8 mouse cellular contexts compared by ENCODE assay signal in the genomic region with DNA sequence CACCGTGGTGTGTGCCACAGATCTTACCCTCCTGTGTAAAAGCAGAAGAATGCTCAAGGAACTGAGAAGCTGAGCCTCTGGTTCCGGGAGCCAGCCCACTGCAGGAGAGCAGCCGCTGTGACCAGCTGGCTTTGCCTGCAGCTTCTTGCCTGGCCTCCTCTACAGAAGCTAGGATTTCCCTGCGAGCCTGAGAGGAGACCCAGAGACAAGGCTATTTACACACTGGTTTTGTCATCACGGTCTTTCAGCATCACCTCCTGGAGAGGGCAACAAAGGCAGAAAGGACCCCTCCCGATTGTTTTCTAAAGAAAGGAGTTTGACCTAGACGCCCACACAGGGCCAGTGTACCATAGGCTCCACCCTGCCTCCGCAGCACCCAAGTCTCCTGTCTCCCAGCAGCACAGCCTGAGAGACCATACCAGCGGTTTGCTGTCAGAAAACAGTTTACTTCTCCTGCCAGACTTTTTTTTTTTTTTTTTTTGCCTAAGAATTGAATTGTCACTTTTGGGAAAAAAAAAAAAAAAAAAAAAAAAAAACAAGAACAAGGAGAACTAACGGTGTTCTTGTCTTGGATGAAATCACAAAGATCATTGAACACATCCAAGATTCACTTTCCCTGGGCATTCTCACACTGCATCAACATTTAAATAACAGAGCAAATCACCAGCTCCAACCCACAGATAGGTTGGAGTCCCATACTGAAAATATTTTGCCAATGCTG.
DNase-seq lines count a peak whose midpoint lies in the region; ATAC-seq lines count a peak whose summit lies in the region.

No protein-coding gene starts in this region.

- H3K36me3 ChIP-seq in heart, embryonic 12.5 days: no peaks in the 10 kb centered on the region
- no peaks in the 10 kb centered on the region for H3K36me3 ChIP-seq in intestine, embryonic 14.5 days (ENCODE audit: control insufficient read depth, insufficient read depth, low read length)
- H3K36me3 ChIP-seq in stomach, embryonic 15.5 days: no peaks in the 10 kb centered on the region

- H3K9ac ChIP-seq in heart, embryonic 12.5 days: peak overlapping the region; percentile 58
- H3K9ac ChIP-seq in intestine, embryonic 14.5 days (ENCODE audit: low read length): no peak overlapping the region
- H3K9ac ChIP-seq in stomach, embryonic 15.5 days: no peak overlapping the region

- no peaks in the 10 kb centered on the region for H3K9me3 ChIP-seq in heart, embryonic 12.5 days (replicated peaks)
- no peaks in the 10 kb centered on the region for H3K9me3 ChIP-seq in intestine, embryonic 14.5 days (ENCODE audit: control insufficient read depth, low read length)
- no peaks in the 10 kb centered on the region for H3K9me3 ChIP-seq in stomach, embryonic 15.5 days

- H3K27me3 ChIP-seq in heart, embryonic 12.5 days (replicated peaks): no peaks in the 10 kb centered on the region
- H3K27me3 ChIP-seq in intestine, embryonic 14.5 days (replicated peaks; ENCODE audit: control insufficient read depth, insufficient read depth, low read length): no peaks in the 10 kb centered on the region
- H3K27me3 ChIP-seq in stomach, embryonic 15.5 days (replicated peaks): no peaks in the 10 kb centered on the region

- peaks cover 12% of the 10 kb centered on the region; the same call in 1 of the 2 replicates for H3K4me1 ChIP-seq in heart, embryonic 12.5 days (replicated peaks)
- H3K4me1 ChIP-seq in intestine, embryonic 14.5 days (replicated peaks; ENCODE audit: control insufficient read depth, insufficient read depth, low read length): peaks cover 6% of the 10 kb centered on the region
- peaks cover 8% of the 10 kb centered on the region; the same call in 1 of the 2 replicates for H3K4me1 ChIP-seq in stomach, embryonic 15.5 days

- peak overlapping the region; percentile 38 for H3K4me3 ChIP-seq in heart, embryonic 12.5 days
- 0 out of 2 replicates have a peak overlapping the region, but pooled peaks have one; percentile 6 for H3K4me3 ChIP-seq in intestine, embryonic 14.5 days (ENCODE audit: low read depth, low read length)
- no peak overlapping the region; the same call in 1 of the 2 replicates for H3K4me3 ChIP-seq in stomach, embryonic 15.5 days (replicated peaks)

- no peak for DNase-seq in heart, adult 18-20 months
- peak; percentile 90 for DNase-seq in ES-CJ7 (ENCODE audit: low read depth, low spot score)
- peak; percentile 68 for DNase-seq in embryo, embryonic 9.5 days (ENCODE audit: extremely low spot score)
- peak; percentile 62 for DNase-seq in intestine, embryonic 14.5 days (ENCODE audit: low spot score)

- H3K27ac ChIP-seq in heart, embryonic 12.5 days (ENCODE audit: poor library complexity, severe bottlenecking): no peak overlapping the region
- no peak overlapping the region for H3K27ac ChIP-seq in intestine, embryonic 14.5 days (ENCODE audit: low read depth)
- H3K27ac ChIP-seq in stomach, embryonic 15.5 days: no peak overlapping the region

- 6% methylated on average over 10 of the region's 10 CpGs for WGBS in heart, embryonic 12.5 days
- WGBS in intestine, embryonic 14.5 days: 12% methylated on average over 10 of the region's 10 CpGs
- WGBS in stomach, embryonic 15.5 days: 12% methylated on average over 10 of the region's 10 CpGs

- peak overlapping the region; percentile 72 for H3K4me2 ChIP-seq in heart, embryonic 12.5 days
- peak overlapping the region; percentile 38 for H3K4me2 ChIP-seq in intestine, embryonic 14.5 days (ENCODE audit: low read length)
- H3K4me2 ChIP-seq in stomach, embryonic 15.5 days: peak overlapping the region; percentile 32

- no peak for ATAC-seq in heart, embryonic 12.5 days (ENCODE audit: insufficient number of reproducible peaks, low FRiP score)
- no peak; the same call in 1 of the 2 replicates for ATAC-seq in intestine, embryonic 14.5 days (replicated peaks; ENCODE audit: low FRiP score, low TSS enrichment, low read depth)
- ATAC-seq in megakaryocyte-erythroid progenitor cell, adult 5-6 weeks (replicated peaks; ENCODE audit: low FRiP score, low TSS enrichment, poor library complexity, severe bottlenecking): peak; percentile 52; the same call in 1 of the 2 replicates
- ATAC-seq in stomach, embryonic 15.5 days (ENCODE audit: insufficient read depth, low FRiP score, low read depth): peak; percentile 50; the same call in 1 of the 2 replicates
- no peak for ATAC-seq in erythroblast, adult 5-6 weeks (replicated peaks; ENCODE audit: low FRiP score, poor library complexity, severe bottlenecking)

Comparison
In these comparisons a context has a peak if more than half of its experiments do, and no peak if none do; other contexts are left out.
1. ATAC-seq: peak in megakaryocyte-erythroid progenitor cell, adult 5-6 weeks (single experiment) and stomach, embryonic 15.5 days (single experiment); none in heart, embryonic 12.5 days (single experiment), intestine, embryonic 14.5 days (single experiment) and erythroblast, adult 5-6 weeks (single experiment).
2. DNase-seq: peak in ES-CJ7 (single experiment), embryo, embryonic 9.5 days (single experiment) and intestine, embryonic 14.5 days (single experiment); none in heart, adult 18-20 months (0 of 2).
3. Peak in every context shown above with its lines, with median percentiles within 50 percentile points of each other: H3K4me2 ChIP-seq.